Mouse (Mus musculus) MEL (cell line): ENCODE results near the gene Tm4sf19. TPM values are rescaled to one million over a fixed set of nuclear protein-coding genes. Genes with fewer than 3 reads are reported as not detected.

Experiments used
- DNase-seq: peaks from one replicate; pipeline ENCODE4 v3.0.0; 2011; ENCODE audit warnings: low read depth, low spot score
- H3K27ac ChIP-seq: 2 replicates; pipeline ENCODE4 v1.5.1; 2012; ENCODE audit warnings: low read depth, mild to moderate bottlenecking, control low read depth, low read length, moderate library complexity; ENCODE audit not compliant: control insufficient read depth
- H3K27me3 ChIP-seq, 2 experiments: fragments of 150-350 bp in 1 of 2; sonication (generic) in 1 of 2; 2 replicates each; pipeline ENCODE4 v1.6.1; 2012; ENCODE audit warnings: low read length in 2 of 2, mild to moderate bottlenecking in 2 of 2, improper control_type of control experiment in 1 of 2, moderate library complexity in 1 of 2; ENCODE audit not compliant: insufficient read depth in 2 of 2, control insufficient read depth in 1 of 2
- H3K36me3 ChIP-seq, 2 experiments: 2 replicates each; pipeline ENCODE4 v1.6.1; 2012 to 2014; ENCODE audit warnings: low read length in 2 of 2, improper control_type of control experiment in 1 of 2, inconsistent platforms in 1 of 2, mild to moderate bottlenecking in 1 of 2; ENCODE audit not compliant: insufficient read depth in 2 of 2, control insufficient read depth in 1 of 2
- H3K4me1 ChIP-seq, 2 experiments: fragments of 150-350 bp in 1 of 2; sonication (generic) in 1 of 2; 2 replicates each; pipeline ENCODE4 v1.6.1; 2012; ENCODE audit warnings: low read length in 2 of 2, improper control_type of control experiment in 1 of 2, mild to moderate bottlenecking in 1 of 2; ENCODE audit not compliant: insufficient read depth in 2 of 2, control insufficient read depth in 1 of 2
- H3K4me3 ChIP-seq, 2 experiments: fragments of 150-350 bp in 1 of 2; sonication (generic) in 1 of 2; 2 replicates each; pipeline ENCODE4 v1.5.1; 2012; ENCODE audit warnings: low read depth in 2 of 2, low read length in 2 of 2, mild to moderate bottlenecking in 2 of 2, moderate library complexity in 2 of 2, control low read depth in 1 of 2, improper control_type of control experiment in 1 of 2; ENCODE audit not compliant: control insufficient read depth in 1 of 2, insufficient read depth in 1 of 2
- H3K79me2 ChIP-seq: 2 replicates; pipeline ENCODE4 v1.6.1; 2012; ENCODE audit warnings: mild to moderate bottlenecking, low read length, moderate library complexity; ENCODE audit not compliant: control insufficient read depth, poor library complexity, insufficient read depth
- H3K9ac ChIP-seq: 2 replicates; pipeline ENCODE4 v1.6.1; 2012; ENCODE audit warnings: low read depth, mild to moderate bottlenecking, control low read depth, low read length, moderate library complexity; ENCODE audit not compliant: control insufficient read depth, poor library complexity, severe bottlenecking
- H3K9me3 ChIP-seq: fragments of 150-350 bp; sonication (generic); replicated peaks from 2 replicates; pipeline ENCODE4 v1.6.1; 2012; ENCODE audit warnings: mild to moderate bottlenecking, low read length, improper control_type of control experiment, moderate library complexity; ENCODE audit not compliant: insufficient read depth
- BHLHE40 ChIP-seq: IDR thresholded peaks from 2 replicates; pipeline ENCODE4 v1.6.1; 2012; ENCODE audit warnings: low read depth, mild to moderate bottlenecking, inconsistent platforms, low read length, improper control_type of control experiment, borderline replicate concordance
- CHD1 ChIP-seq: IDR thresholded peaks from 2 replicates; pipeline ENCODE4 v1.6.1; 2012; ENCODE audit warnings: low read depth, mild to moderate bottlenecking, inconsistent platforms, low read length, improper control_type of control experiment
- CHD2 ChIP-seq: IDR thresholded peaks from 2 replicates; pipeline ENCODE4 v1.6.1; 2011; ENCODE audit warnings: low read length, improper control_type of control experiment
- E2F4 ChIP-seq: IDR thresholded peaks from 2 replicates; pipeline ENCODE4 v1.6.1; 2011; ENCODE audit warnings: low read depth, low read length, improper control_type of control experiment, borderline replicate concordance
- ETS1 ChIP-seq: IDR thresholded peaks from 2 replicates; pipeline ENCODE4 v1.6.1; 2012; ENCODE audit warnings: low read depth, mild to moderate bottlenecking, inconsistent platforms, low read length, improper control_type of control experiment, moderate library complexity
- GATA1 ChIP-seq: IDR thresholded peaks from 2 replicates; pipeline ENCODE4 v1.6.1; 2011; ENCODE audit warnings: low read depth, low read length, improper control_type of control experiment
- HCFC1 ChIP-seq: IDR thresholded peaks from 2 replicates; pipeline ENCODE4 v1.6.1; 2012; ENCODE audit warnings: low read depth, mild to moderate bottlenecking, inconsistent platforms, low read length, improper control_type of control experiment, moderate library complexity
- MAX ChIP-seq: IDR thresholded peaks from 2 replicates; pipeline ENCODE4 v1.6.1; 2011; ENCODE audit warnings: low read length, improper control_type of control experiment
- MAZ ChIP-seq: IDR thresholded peaks from 2 replicates; pipeline ENCODE4 v1.6.1; 2012; ENCODE audit warnings: low read depth, mild to moderate bottlenecking, inconsistent platforms, low read length, improper control_type of control experiment
- MEF2A ChIP-seq: IDR thresholded peaks from 2 replicates; pipeline ENCODE4 v1.6.1; 2014; ENCODE audit warnings: low read depth, mild to moderate bottlenecking, inconsistent platforms, low read length, improper control_type of control experiment; ENCODE audit not compliant: poor library complexity, insufficient replicate concordance, severe bottlenecking; ENCODE audit errors: extremely low read depth
- POLR2A ChIP-seq, 2 experiments: IDR thresholded peaks; 2 replicates each; pipeline ENCODE4 v1.6.1; 2011 to 2012; ENCODE audit warnings: low read length in 2 of 2, mild to moderate bottlenecking in 2 of 2, control low read depth in 1 of 2, improper control_type of control experiment in 1 of 2, low read depth in 1 of 2, moderate library complexity in 1 of 2; ENCODE audit not compliant: control insufficient read depth in 1 of 2, insufficient read depth in 1 of 2, poor library complexity in 1 of 2
- RAD21 ChIP-seq: IDR thresholded peaks from 2 replicates; pipeline ENCODE4 v1.6.1; 2011; ENCODE audit warnings: mild to moderate bottlenecking, low read depth, low read length, improper control_type of control experiment
- RCOR1 ChIP-seq: IDR thresholded peaks from 2 replicates; pipeline ENCODE4 v1.6.1; 2012; ENCODE audit warnings: low read depth, mild to moderate bottlenecking, inconsistent platforms, low read length, improper control_type of control experiment
- SIN3A ChIP-seq: IDR thresholded peaks from 2 replicates; pipeline ENCODE4 v1.6.1; 2012; ENCODE audit warnings: low read length, improper control_type of control experiment, inconsistent platforms
- TAL1 ChIP-seq: IDR thresholded peaks from 2 replicates; pipeline ENCODE4 v1.6.1; 2012; ENCODE audit warnings: mild to moderate bottlenecking, inconsistent platforms, low read length, moderate library complexity, mixed read lengths
- TBP ChIP-seq: IDR thresholded peaks from 2 replicates; pipeline ENCODE4 v1.8.0; 2011; ENCODE audit warnings: low read depth, low read length, improper control_type of control experiment
- UBTF ChIP-seq: IDR thresholded peaks from 2 replicates; pipeline ENCODE4 v1.6.1; 2012; ENCODE audit warnings: low read depth, mild to moderate bottlenecking, inconsistent platforms, low read length, improper control_type of control experiment, moderate library complexity, borderline replicate concordance; ENCODE audit not compliant: insufficient read depth
- USF2 ChIP-seq, 2 experiments: IDR thresholded peaks; 2 replicates each; pipeline ENCODE4 v1.6.1; 2011 to 2012; ENCODE audit warnings: improper control_type of control experiment in 2 of 2, low read length in 2 of 2, borderline replicate concordance in 1 of 2, inconsistent platforms in 1 of 2, low read depth in 1 of 2, mild to moderate bottlenecking in 1 of 2; ENCODE audit not compliant: insufficient read depth in 1 of 2
- polyA plus RNA-seq, 2 experiments: library from polyadenylated mRNA; stranded (reverse) in 1 of 2; unstranded in 1 of 2; fragments of >175 nt in 1 of 2; fragments of >200 nt in 1 of 2; gene quantifications; 2 replicates each; pipeline versions ENCODE4 v1.2.1 to v1.2.4; 2012; ENCODE audit warnings: low replicate concordance in 2 of 2, low read depth in 1 of 2; ENCODE audit not compliant: insufficient read length in 2 of 2, insufficient read depth in 1 of 2, missing spikeins in 1 of 2
- total RNA-seq: library from RNA; depleted of rRNA; stranded (reverse); fragments of 300-350 nt; gene quantifications from 2 replicates; pipeline ENCODE4 v1.2.3, GENCODE M21; 2012

The Tm4sf19 gene
- total and polyA plus RNA-seq, 3 experiments = 0.06 TPM; not detected in 2

- TF ChIP-seq HCFC1 (peak; percentile 86), RCOR1 (no peak), MAZ (no peak; the same call in 1 of the 2 replicates), SIN3A (peak; percentile 95), TAL1 (no peak), E2F4 (no peak), RAD21 (no peak), CHD2 (no peak), UBTF (peak; percentile 99), MEF2A (0 out of 2 replicates have a peak, but pooled peaks have one; percentile 26), CHD1 (no peak), TBP (peak; percentile 89), USF2 (IDR thresholded peaks at IDR 0.05; ENCODE audit: borderline replicate concordance in 1 of 2, insufficient read depth in 1 of 2, low read depth in 1 of 2, low read length in 2 of 2) (no peak), ETS1 (peak; percentile 86), GATA1 (no peak), MAX (peak; percentile 86)
Observed at GRCm38 (mm10) chr16:32430474-32431046, 30.3 kb downstream of the Tm4sf19 start, which contains the start of gene Pcyt1a (continued).

DNA sequence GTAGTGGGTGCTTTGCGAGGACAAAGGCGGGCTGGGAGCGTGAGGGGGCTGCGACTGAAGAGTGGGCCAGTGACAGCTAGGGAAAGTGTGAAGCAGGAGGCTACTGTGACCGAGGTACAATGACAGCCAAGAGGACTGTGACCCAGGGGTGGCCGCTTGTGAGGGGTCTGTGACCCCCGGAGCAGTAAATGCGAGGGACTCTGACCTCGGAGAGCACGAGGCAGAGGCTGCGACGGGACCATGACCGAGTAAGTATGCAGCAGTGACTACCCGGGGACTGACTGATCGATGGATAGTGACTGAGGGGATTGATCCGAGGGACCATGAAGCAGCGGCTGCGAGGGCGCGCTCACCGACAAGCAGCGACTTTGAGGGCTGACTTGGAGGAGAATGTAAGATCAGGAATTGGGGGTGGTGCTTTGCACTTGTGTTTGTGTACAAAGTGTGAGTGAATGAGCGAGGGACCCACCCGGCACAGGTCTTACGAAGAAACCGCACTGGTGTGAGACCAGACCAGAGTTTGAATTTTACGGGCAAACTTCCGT lies 30.8 kb downstream of the Tm4sf19 start:
- Histone ChIP-seq H3K9me3 (no peaks in the 10 kb centered on the region), H3K27ac (peak overlapping the region; percentile 43), H3K27me3 (no peaks in the 10 kb centered on the region), H3K4me1 (peaks cover 12 to 16% of the 10 kb centered on the region in 2 experiments), H3K4me3 (peak overlapping the region; percentile 75 to 82), H3K36me3 (peaks cover 0 to 29% of the 10 kb centered on the region in 2 experiments; a peak in 2 of 4 replicates), H3K79me2 (peaks cover 18% of the 10 kb centered on the region), H3K9ac (peak overlapping the region; percentile 77)
- no peak for DNase-seq
- TF ChIP-seq BHLHE40 (no peak), E2F4 (no peak), POLR2A (IDR thresholded peaks at IDR 0.05; ENCODE audit: control insufficient read depth in 1 of 2, insufficient read depth in 1 of 2, low read depth in 1 of 2, low read length in 2 of 2, poor library complexity in 1 of 2) (peak in 1 of 2 experiments; percentile 17; a peak in 1 of 4 replicates), MAX (peak; percentile 21; the same call in 1 of the 2 replicates)
